Mouse (Mus musculus) liver, postnatal 0 days (tissue): Measurements from ENCODE around the gene Pacrg. TPM values are rescaled to one million over a fixed set of nuclear protein-coding genes. Genes with fewer than 3 reads are reported as not detected.

Experiments
- ATAC-seq: fragments of 200-750 bp; cut with Nextera tagmentation; 2 replicates; pipeline ENCODE4 v1.8.0; 2017; ENCODE audit warnings: mild to moderate bottlenecking, moderate library complexity
- DNase-seq: peaks from one replicate; pipeline ENCODE4 v3.0.0-alpha.2; 2016
- H3K27ac ChIP-seq: fragments of 300-500 bp; sonication (generic); 2 replicates; pipeline ENCODE4 v1.5.1; 2014; ENCODE audit warnings: antibody characterized with exemption, moderate library complexity, mild to moderate bottlenecking, low read depth
- H3K27me3 ChIP-seq: fragments of 300-500 bp; sonication (generic); 2 replicates; pipeline ENCODE4 v1.6.1; 2014; ENCODE audit warnings: low read length, control low read depth, mixed read lengths; ENCODE audit not compliant: insufficient read depth
- H3K36me3 ChIP-seq: fragments of 300-500 bp; sonication (generic); replicated peaks from 2 replicates; pipeline ENCODE4 v1.6.1; 2014; ENCODE audit warnings: mild to moderate bottlenecking, control low read depth, low read length, moderate library complexity, mixed read lengths; ENCODE audit not compliant: insufficient read depth
- H3K4me1 ChIP-seq: fragments of 300-500 bp; sonication (generic); 2 replicates; pipeline ENCODE4 v1.6.1; 2014; ENCODE audit warnings: antibody characterized with exemption, mild to moderate bottlenecking, control low read depth; ENCODE audit not compliant: insufficient read depth
- H3K4me2 ChIP-seq: fragments of 300-500 bp; sonication (generic); 2 replicates; pipeline ENCODE4 v1.6.1; 2014; ENCODE audit warnings: low read depth, mild to moderate bottlenecking, low read length, moderate library complexity, mixed read lengths
- H3K4me3 ChIP-seq: fragments of 300-500 bp; sonication (generic); 2 replicates; pipeline ENCODE4 v1.5.1; 2014; ENCODE audit warnings: low read depth, low read length
- H3K9ac ChIP-seq: fragments of 300-500 bp; sonication (generic); replicated peaks from 2 replicates; pipeline ENCODE4 v1.6.1; 2014; ENCODE audit warnings: mild to moderate bottlenecking, moderate library complexity
- H3K9me3 ChIP-seq: fragments of 300-500 bp; sonication (generic); 2 replicates; pipeline ENCODE4 v1.6.1; 2016; ENCODE audit warnings: mild to moderate bottlenecking, control low read depth, low read length, mixed read lengths
- CTCF ChIP-seq: sonication (generic); IDR thresholded peaks from 2 replicates; pipeline ENCODE4 v1.5.1; 2016; ENCODE audit warnings: antibody characterized with exemption, low read depth
- EP300 ChIP-seq: IDR thresholded peaks from 2 replicates; pipeline ENCODE4 v1.6.1; 2016; ENCODE audit warnings: antibody characterized with exemption, low read depth, mild to moderate bottlenecking
- WGBS: fragments of 180-500 bp; shearing (Covaris S2); extraction: QIAGEN DNeasy Blood & Tissue Kit; methylation state at CpG from one replicate; pipeline ENCODE4 v1.1.7; 2014; ENCODE audit not compliant: insufficient replicate concordance; 5-methylcytosine and 5-hydroxymethylcytosine counted together
- polyA plus RNA-seq: library from polyadenylated mRNA; unstranded; fragments of >200 nt; fragmentation: Nextera tagmentation; extraction: Ambion mirVana; gene quantifications from 2 replicates; pipeline ENCODE4 v1.2.1, GENCODE M21; 2015

Gene Pacrg
- polyA plus RNA-seq, 1 experiment from 2014 or later, result not detected

- no peaks in the 10 kb centered on the region for H3K9me3 ChIP-seq
- no peak overlapping the region for H3K27ac ChIP-seq
- H3K4me3 ChIP-seq, result no peak overlapping the region
- no peak overlapping the region for H3K9ac ChIP-seq
- TF ChIP-seq CTCF, result no peak
- TF ChIP-seq EP300, result no peak
- H3K4me1 ChIP-seq, result no peaks in the 10 kb centered on the region
- ATAC-seq (no peak), DNase-seq (no peak)
- H3K27me3 ChIP-seq, result no peaks in the 10 kb centered on the region
- 80% methylated on average over 11 of the region's 11 CpGs for WGBS
- H3K4me2 ChIP-seq, result no peak overlapping the region
- no peaks in the 10 kb centered on the region for H3K36me3 ChIP-seq
Observed at GRCm38 (mm10) chr17:10635470-10635869, 204.6 kb downstream of the Pacrg start.

DNA sequence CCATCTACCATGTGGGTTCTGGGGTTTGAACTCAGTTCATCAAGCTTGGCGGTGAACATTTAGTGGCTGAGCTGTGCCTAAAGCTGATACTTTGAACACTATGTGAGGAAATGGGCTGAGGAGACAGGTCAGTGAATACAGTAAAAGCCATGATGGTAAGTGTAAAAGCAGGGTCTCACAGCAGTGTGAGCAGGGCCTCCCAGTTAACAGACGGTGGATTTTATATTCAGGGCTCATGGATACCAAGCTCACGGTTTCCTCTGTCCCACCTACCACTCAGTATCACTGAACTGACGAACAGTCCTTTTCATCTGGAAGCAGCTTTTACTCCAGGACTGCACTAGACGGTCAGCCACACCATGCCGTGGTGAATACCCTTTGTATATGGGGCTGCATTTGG lies 205.1 kb downstream of the Pacrg start:
- 87% methylated on average over 6 of the region's 6 CpGs for WGBS
- no peaks in the 10 kb centered on the region for H3K36me3 ChIP-seq
- H3K4me3 ChIP-seq, result no peak overlapping the region
- H3K4me1 ChIP-seq, result no peaks in the 10 kb centered on the region
- H3K9me3 ChIP-seq, result no peaks in the 10 kb centered on the region
- no peak overlapping the region for H3K9ac ChIP-seq
- ATAC-seq, result no peak
- no peaks in the 10 kb centered on the region for H3K27me3 ChIP-seq
- no peak overlapping the region for H3K4me2 ChIP-seq
- DNase-seq, result no peak
- no peak overlapping the region for H3K27ac ChIP-seq
- TF ChIP-seq CTCF (no peak), EP300 (no peak)

- H3K4me1 ChIP-seq, result no peaks in the 10 kb centered on the region
- H3K9me3 ChIP-seq, result no peaks in the 10 kb centered on the region
- WGBS, result 75% methylated on average over 7 of the region's 7 CpGs
- H3K36me3 ChIP-seq, result no peaks in the 10 kb centered on the region
- H3K27me3 ChIP-seq, result no peaks in the 10 kb centered on the region
- no peak overlapping the region for H3K9ac ChIP-seq
- H3K27ac ChIP-seq, result no peak overlapping the region
- ATAC-seq, result no peak
- no peak overlapping the region for H3K4me2 ChIP-seq
- H3K4me3 ChIP-seq, result no peak overlapping the region
- TF ChIP-seq EP300 (no peak), CTCF (no peak)
- DNase-seq, result no peak
Observed at GRCm38 (mm10) chr17:10633769-10634168, 206.3 kb downstream of the Pacrg start.

DNA sequence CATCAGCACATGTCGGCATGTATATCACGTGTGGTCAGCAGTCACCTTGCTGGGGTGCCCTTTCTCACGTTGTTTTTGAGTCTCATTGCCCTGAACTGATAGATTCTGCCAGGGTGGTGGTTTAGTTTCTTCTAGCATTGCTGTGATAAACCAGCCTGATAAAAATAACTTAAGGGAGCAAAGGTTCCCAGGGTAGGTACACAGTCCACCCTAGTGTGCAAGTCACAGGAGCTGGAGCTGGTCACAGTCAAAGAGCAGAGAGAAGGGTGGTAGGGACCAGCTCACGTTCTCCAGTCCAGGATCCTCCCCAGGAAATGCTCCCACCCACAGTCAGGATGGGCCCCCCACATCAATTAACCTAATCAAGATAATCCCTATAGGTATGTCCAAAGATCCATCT lies 211.9 kb downstream of the Pacrg start:
- no peak for TF ChIP-seq EP300
- no peak for TF ChIP-seq CTCF

DNA sequence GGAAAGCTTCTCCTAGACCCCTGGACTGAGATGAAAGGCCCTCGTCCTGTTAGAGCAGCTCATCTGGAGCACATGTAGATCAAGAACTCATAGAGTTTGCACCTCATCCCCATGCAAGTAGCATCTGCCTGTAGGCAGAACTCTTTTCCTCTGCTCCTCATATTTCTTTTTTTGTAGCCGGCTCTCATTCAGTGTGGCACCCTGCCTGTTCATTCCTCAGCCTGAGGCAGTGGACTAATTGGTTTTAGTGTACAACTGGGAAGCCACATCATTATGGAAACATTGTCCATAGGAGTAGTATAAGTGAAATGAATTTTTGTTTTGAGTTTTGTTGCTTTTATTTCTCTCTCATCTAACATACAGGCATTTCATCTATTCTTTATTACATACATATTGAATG lies 212.6 kb downstream of the Pacrg start:
- 0 out of 2 replicates have a peak, but pooled peaks cover 3% of the 10 kb centered on the region for H3K4me1 ChIP-seq

More for the DNA sequence above, 211.9 kb downstream of the Pacrg start:
- Histone ChIP-seq H3K4me2 (no peak overlapping the region), H3K27me3 (no peaks in the 10 kb centered on the region), H3K4me1 (0 out of 2 replicates have a peak, but pooled peaks cover 3% of the 10 kb centered on the region), H3K27ac (no peak overlapping the region), H3K36me3 (no peaks in the 10 kb centered on the region), H3K9ac (no peak overlapping the region), H3K4me3 (no peak overlapping the region), H3K9me3 (no peaks in the 10 kb centered on the region)
- ATAC-seq (no peak), DNase-seq (no peak)
- 50% methylated on average over 4 of the region's 4 CpGs for WGBS

GRCm38 (mm10) chr17:10626299-10627095 lies 213.6 kb downstream of the Pacrg start:
- Histone ChIP-seq H3K27ac (no peak overlapping the region), H3K9me3 (no peaks in the 10 kb centered on the region), H3K9ac (no peak overlapping the region), H3K4me3 (no peak overlapping the region), H3K27me3 (no peaks in the 10 kb centered on the region), H3K36me3 (no peaks in the 10 kb centered on the region), H3K4me1 (0 out of 2 replicates have a peak, but pooled peaks cover 3% of the 10 kb centered on the region), H3K4me2 (no peak overlapping the region)
- DNase-seq, result no peak
- ATAC-seq, result no peak
- TF ChIP-seq CTCF (no peak), EP300 (no peak)
- 62% methylated on average over 13 of the region's 13 CpGs for WGBS

More for the DNA sequence above, 212.6 kb downstream of the Pacrg start:
- Histone ChIP-seq H3K4me2 (no peak overlapping the region), H3K9ac (no peak overlapping the region), H3K4me3 (no peak overlapping the region), H3K27me3 (no peaks in the 10 kb centered on the region), H3K27ac (no peak overlapping the region), H3K36me3 (no peaks in the 10 kb centered on the region), H3K9me3 (no peaks in the 10 kb centered on the region)
- TF ChIP-seq EP300 (no peak), CTCF (no peak)
- ATAC-seq (no peak), DNase-seq (no peak)
- 64% methylated on average over 2 of the region's 2 CpGs for WGBS
